Mouse (Mus musculus) liver, adult 2 months (tissue): ENCODE results near the gene Kcp. TPM values are rescaled to one million over a fixed set of nuclear protein-coding genes. Genes with fewer than 3 reads are reported as not detected.

Experiments
- DNase-seq: peaks from one replicate; pipeline ENCODE4 v3.0.0-alpha.2; 2011; ENCODE audit warnings: low read depth, low spot score; ENCODE audit errors: extremely low read depth
- H3K27ac ChIP-seq: fragments of 200-500 bp; replicated peaks from 2 replicates; pipeline ENCODE4 v1.5.1; 2012; ENCODE audit warnings: low read depth, mild to moderate bottlenecking, control low read depth, inconsistent platforms, low read length; ENCODE audit not compliant: insufficient read depth
- H3K27me3 ChIP-seq: fragments of 200-500 bp; 2 replicates; pipeline ENCODE4 v1.6.1; 2012; ENCODE audit warnings: mild to moderate bottlenecking, moderate library complexity, low read length, inconsistent platforms; ENCODE audit not compliant: control insufficient read depth, insufficient read depth
- H3K36me3 ChIP-seq: fragments of 200-500 bp; 2 replicates; pipeline ENCODE4 v1.6.1; 2012; ENCODE audit warnings: low read length, inconsistent platforms; ENCODE audit not compliant: control insufficient read depth, insufficient read depth
- H3K4me1 ChIP-seq: fragments of 200-500 bp; 2 replicates; pipeline ENCODE4 v1.6.1; 2011; ENCODE audit warnings: low read length; ENCODE audit not compliant: control insufficient read depth, insufficient read depth
- H3K4me3 ChIP-seq: fragments of 200-500 bp; 2 replicates; pipeline ENCODE4 v1.5.1; 2011; ENCODE audit warnings: low read depth, mild to moderate bottlenecking, control low read depth, low read length, moderate library complexity; ENCODE audit not compliant: insufficient read depth
- H3K79me2 ChIP-seq: fragments of 200-500 bp; 2 replicates; pipeline ENCODE4 v1.6.1; 2012; ENCODE audit warnings: inconsistent platforms, mild to moderate bottlenecking, low read length, moderate library complexity; ENCODE audit not compliant: control insufficient read depth, insufficient read depth
- H3K9ac ChIP-seq: fragments of 200-500 bp; 2 replicates; pipeline ENCODE4 v1.6.1; 2012; ENCODE audit warnings: low read depth, mild to moderate bottlenecking, control low read depth, inconsistent platforms, low read length
- CTCF ChIP-seq: fragments of 200-500 bp; IDR thresholded peaks from 2 replicates; pipeline ENCODE4 v1.5.1; 2011; ENCODE audit warnings: low read depth, low read length, control low read depth
- POLR2A ChIP-seq: fragments of 200-500 bp; IDR thresholded peaks from 2 replicates; pipeline ENCODE4 v1.6.1; 2011; ENCODE audit warnings: low read length, control low read depth; ENCODE audit not compliant: insufficient read depth; ENCODE audit errors: extremely low read depth
- WGBS: fragments of 180-500 bp; shearing (Covaris S2); methylation state at CpG from one replicate; pipeline ENCODE4 v1.1.7; 2018; 5-methylcytosine and 5-hydroxymethylcytosine counted together
- polyA plus RNA-seq: library from polyadenylated mRNA; depleted of rRNA; stranded (reverse); fragments of >200 nt; gene quantifications from 2 replicates; pipeline ENCODE4 v1.2.3, GENCODE M21; 2012
- total RNA-seq: library from RNA; depleted of rRNA; stranded (reverse); fragments of >200 nt; gene quantifications from 2 replicates; pipeline ENCODE4 v1.2.3, GENCODE M21; 2014

Kcp gene
- total and polyA plus RNA-seq, 2 experiments = 1.8 to 10.2 TPM

DNA sequence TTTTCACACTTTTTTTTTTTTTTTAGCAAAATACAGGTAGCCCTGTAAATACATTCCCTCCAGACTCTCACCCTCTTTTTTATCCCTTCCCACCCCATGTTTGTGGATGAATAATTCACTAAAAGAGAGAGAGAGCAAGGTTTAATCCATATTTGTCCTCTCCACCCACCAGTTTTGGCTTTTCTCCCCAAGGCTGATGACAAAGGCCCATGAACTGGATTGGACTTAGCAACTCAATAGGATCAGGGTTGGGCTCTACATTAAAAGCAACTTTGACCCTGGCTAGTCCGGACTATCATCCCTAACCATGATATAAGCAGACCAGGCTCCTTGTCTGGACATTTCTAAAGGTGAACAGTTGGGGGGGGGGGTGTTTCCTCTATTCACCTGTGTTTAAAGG, 33.2 kb upstream of the Kcp start:
- peaks cover 26% of the 10 kb centered on the region for H3K36me3 ChIP-seq
- H3K4me3 ChIP-seq = no peak overlapping the region
- peak overlapping the region; percentile 95 for H3K27ac ChIP-seq
- 23% methylated on average over 1 of the region's 1 CpGs for WGBS
- no peak overlapping the region for H3K9ac ChIP-seq
- H3K4me1 ChIP-seq = peaks cover 24% of the 10 kb centered on the region
- TF ChIP-seq CTCF (no peak), POLR2A (no peak)
- no peaks in the 10 kb centered on the region for H3K79me2 ChIP-seq
- DNase-seq = peak; percentile 94
- no peaks in the 10 kb centered on the region for H3K27me3 ChIP-seq

DNA sequence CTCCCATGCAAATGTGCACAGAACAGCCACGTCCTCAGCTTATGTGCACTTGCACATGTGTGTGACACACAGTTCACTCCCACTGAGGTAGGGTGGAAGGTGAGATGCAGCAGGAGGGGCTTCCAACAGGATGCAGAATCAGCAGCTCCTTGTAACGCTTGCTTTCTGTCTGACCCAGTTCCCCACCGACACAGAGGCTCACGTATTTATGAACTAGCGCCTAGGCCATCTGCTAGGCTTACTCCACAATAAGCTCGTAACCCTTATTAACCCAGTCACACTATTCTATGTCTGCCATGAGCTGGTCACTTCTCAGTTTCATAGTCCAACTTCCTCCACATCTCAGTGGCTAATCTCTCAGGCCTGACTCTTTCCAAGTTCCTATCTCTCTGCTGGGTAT, 32.5 kb upstream of the Kcp start:
- Histone ChIP-seq H3K27ac (peak overlapping the region; percentile 32), H3K27me3 (no peaks in the 10 kb centered on the region), H3K4me3 (no peak overlapping the region), H3K36me3 (peaks cover 21% of the 10 kb centered on the region), H3K4me1 (peaks cover 24% of the 10 kb centered on the region), H3K79me2 (no peaks in the 10 kb centered on the region), H3K9ac (peak overlapping the region; percentile 36; the same call in 1 of the 2 replicates)
- TF ChIP-seq POLR2A (no peak), CTCF (no peak)
- DNase-seq = peak; percentile 63
- WGBS = 63% methylated on average over 6 of the region's 6 CpGs

DNA sequence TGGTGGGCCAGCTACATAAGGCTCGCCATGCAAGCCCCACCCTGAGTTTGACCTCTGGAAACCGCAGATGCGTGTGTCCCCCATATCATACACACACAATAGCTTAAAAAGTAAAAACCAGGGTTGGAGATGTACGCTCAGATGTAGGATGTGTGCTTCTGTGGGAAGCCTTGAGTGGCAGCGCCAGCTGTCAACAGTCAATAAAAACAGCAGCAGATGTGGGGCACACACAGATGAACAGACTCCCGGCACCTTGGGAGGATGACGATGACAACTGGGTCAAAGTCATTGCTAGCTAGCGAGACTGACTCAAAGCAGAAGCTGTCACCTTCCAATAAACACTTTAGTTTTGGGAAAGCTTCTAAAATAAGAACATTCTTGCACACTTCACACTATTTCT, 31.8 kb upstream of the Kcp start:
- Histone ChIP-seq H3K4me3 (no peak overlapping the region), H3K79me2 (no peaks in the 10 kb centered on the region), H3K36me3 (peaks cover 16% of the 10 kb centered on the region), H3K9ac (no peak overlapping the region), H3K4me1 (peaks cover 24% of the 10 kb centered on the region), H3K27ac (no peak overlapping the region), H3K27me3 (no peaks in the 10 kb centered on the region)
- 82% methylated on average over 8 of the region's 8 CpGs for WGBS
- no peak for DNase-seq
- TF ChIP-seq POLR2A = no peak
- no peak for TF ChIP-seq CTCF

DNA sequence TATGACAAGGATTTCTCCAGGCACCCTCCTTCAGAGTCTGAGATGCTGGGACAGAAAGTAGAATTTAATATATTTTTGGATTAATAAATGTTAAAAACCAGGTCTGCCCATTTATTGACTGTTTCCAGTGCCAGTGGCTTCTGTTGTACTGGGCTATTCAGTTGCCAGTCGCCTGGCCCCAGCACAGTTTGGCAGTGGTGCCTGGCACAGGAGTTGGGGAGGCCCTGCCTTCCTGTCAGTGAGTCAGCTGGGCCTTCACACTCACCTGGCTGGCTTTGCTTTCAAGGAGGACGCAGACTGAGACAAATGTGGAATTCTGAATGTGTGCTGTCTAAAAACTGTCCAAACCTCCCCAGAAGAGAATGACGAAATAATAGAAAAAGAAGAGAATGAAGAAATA, 29.5 kb upstream of the Kcp start:
- 21% methylated on average over 3 of the region's 3 CpGs for WGBS
- no peak overlapping the region for H3K4me3 ChIP-seq
- H3K4me1 ChIP-seq = peaks cover 24% of the 10 kb centered on the region
- H3K27me3 ChIP-seq = no peaks in the 10 kb centered on the region
- peak overlapping the region; percentile 70 for H3K27ac ChIP-seq
- no peak for TF ChIP-seq POLR2A
- no peak for TF ChIP-seq CTCF
- DNase-seq = peak; percentile 92
- H3K9ac ChIP-seq = no peak overlapping the region
- no peaks in the 10 kb centered on the region for H3K79me2 ChIP-seq
- peaks cover 2% of the 10 kb centered on the region; the same call in 1 of the 2 replicates for H3K36me3 ChIP-seq

DNA sequence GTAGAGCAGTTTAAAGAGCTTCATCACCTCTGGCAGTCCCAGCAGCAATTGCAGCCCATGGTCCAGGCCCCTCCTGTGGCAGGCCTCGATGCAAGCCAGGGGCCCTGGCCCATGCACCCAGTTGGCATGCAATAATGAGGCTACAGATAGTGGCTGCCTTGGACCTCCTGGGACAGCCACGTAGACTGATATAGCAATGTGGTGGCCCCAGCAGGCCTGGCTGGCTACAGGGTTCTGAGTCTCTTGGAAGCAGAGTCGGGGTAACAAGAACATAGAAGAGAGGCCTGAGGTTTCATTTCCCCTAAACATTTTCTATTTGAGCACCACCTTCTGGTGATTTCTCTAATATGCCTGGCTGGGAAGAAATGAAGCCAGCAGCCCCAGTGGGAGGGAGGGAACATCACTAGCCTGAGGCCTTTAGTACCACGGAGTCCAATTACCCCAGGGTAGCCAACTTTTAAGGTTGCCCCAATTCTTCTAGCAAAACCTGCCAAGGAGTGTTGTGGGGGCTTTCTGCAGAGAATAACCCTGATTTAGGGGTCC, 29.0 kb upstream of the Kcp start:
- Histone ChIP-seq H3K79me2 (no peaks in the 10 kb centered on the region), H3K27ac (peak overlapping the region; percentile 70), H3K27me3 (no peaks in the 10 kb centered on the region), H3K9ac (peak overlapping the region; percentile 47), H3K36me3 (no peaks in the 10 kb centered on the region), H3K4me3 (no peak overlapping the region), H3K4me1 (peaks cover 22% of the 10 kb centered on the region)
- TF ChIP-seq POLR2A (no peak), CTCF (peak; percentile 38)
- 12% methylated on average over 4 of the region's 4 CpGs for WGBS
- peak; percentile 76 for DNase-seq

DNA sequence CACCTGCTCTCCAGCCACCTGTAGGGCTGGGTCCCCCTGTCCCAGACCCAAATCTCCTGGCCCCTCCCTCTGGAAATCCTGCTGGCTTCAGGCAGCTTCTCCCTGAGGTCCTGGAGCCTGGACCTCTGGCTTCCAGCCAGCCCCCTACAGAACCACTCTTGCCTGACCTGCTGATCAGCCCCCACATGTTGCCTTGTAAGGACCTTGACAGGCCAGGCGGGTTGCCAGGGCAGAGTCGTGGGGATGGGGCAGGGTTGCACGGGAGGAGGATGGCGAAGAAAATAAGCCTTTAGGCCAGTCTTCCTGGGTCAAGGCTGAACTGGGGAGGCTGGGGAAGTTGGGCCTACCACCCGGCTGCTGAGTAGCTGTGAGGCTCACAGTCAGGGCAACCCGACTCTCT, 27.6 kb upstream of the Kcp start:
- WGBS = 48% methylated on average over 6 of the region's 6 CpGs

More for the DNA sequence above, 27.6 kb upstream of the Kcp start:
- Histone ChIP-seq H3K27me3 (no peaks in the 10 kb centered on the region), H3K4me3 (no peak overlapping the region), H3K79me2 (no peaks in the 10 kb centered on the region), H3K9ac (no peak overlapping the region), H3K27ac (no peak overlapping the region), H3K4me1 (peaks cover 15% of the 10 kb centered on the region), H3K36me3 (no peaks in the 10 kb centered on the region)
- DNase-seq = no peak
- no peak for TF ChIP-seq CTCF
